In genomic region chr11:60293683-60294629, GRCm38 (mm10) we compare ENCODE assay signal across 10 mouse cellular contexts. TPM values are rescaled to one million over a fixed set of nuclear protein-coding genes. Genes with fewer than 3 reads are reported as not detected.
DNase-seq lines count a peak whose midpoint lies in the region; ATAC-seq and TF ChIP-seq lines count a peak whose summit lies in the region.
"Had no signal": no experiment of that assay in that cellular context is flagged by ENCODE, and none has a peak within 500 bp of the region (broad histone marks: within the 10 kb centered on the region; RNA-seq: fewer than 3 reads in every experiment).

No protein-coding gene starts in this region.

- no peak for TF ChIP-seq POLR2A in cortical plate, adult 2 months (IDR thresholded peaks at IDR 0.05; ENCODE audit: extremely low read depth, insufficient read depth, low read length)

- H3K9ac ChIP-seq in kidney, embryonic 14.5 days (ENCODE audit: low read depth, low read length), result no peak overlapping the region
- no peak overlapping the region for H3K9ac ChIP-seq in hindbrain, embryonic 16.5 days (ENCODE audit: low read depth, low read length)
- H3K9ac ChIP-seq in midbrain, embryonic 15.5 days, result no peak overlapping the region

- H3K36me3 ChIP-seq in kidney, embryonic 14.5 days (ENCODE audit: control insufficient read depth, insufficient read depth, low read length), result no peaks in the 10 kb centered on the region
- no peaks in the 10 kb centered on the region for H3K36me3 ChIP-seq in hindbrain, embryonic 16.5 days (ENCODE audit: control insufficient read depth, insufficient read depth, low read length)
- no peaks in the 10 kb centered on the region for H3K36me3 ChIP-seq in midbrain, embryonic 15.5 days (replicated peaks)

- TF ChIP-seq CTCF in cortical plate, adult 2 months (IDR thresholded peaks at IDR 0.05; ENCODE audit: extremely low read depth, insufficient read depth, low read length), result no peak

- 65% methylated on average over 6 of the region's 6 CpGs for WGBS in kidney, embryonic 14.5 days
- WGBS in hindbrain, embryonic 16.5 days, result 58% methylated on average over 6 of the region's 6 CpGs
- 62% methylated on average over 6 of the region's 6 CpGs for WGBS in midbrain, embryonic 15.5 days

- H3K9me3 ChIP-seq in kidney, embryonic 14.5 days (ENCODE audit: control insufficient read depth, low read length), result no peaks in the 10 kb centered on the region
- no peaks in the 10 kb centered on the region for H3K9me3 ChIP-seq in hindbrain, embryonic 16.5 days (ENCODE audit: control insufficient read depth, low read length)
- H3K9me3 ChIP-seq in midbrain, embryonic 15.5 days, result no peaks in the 10 kb centered on the region
- H3K9me3 ChIP-seq: G1E had no signal

- H3K27ac ChIP-seq in kidney, embryonic 14.5 days (ENCODE audit: low read depth, low read length), result 0 out of 2 replicates have a peak overlapping the region, but pooled peaks have one; percentile 42
- H3K27ac ChIP-seq in cortical plate, adult 2 months (ENCODE audit: insufficient read depth, low read length), result peak overlapping the region; percentile 47
- peak overlapping the region; percentile 59; the same call in 1 of the 2 replicates for H3K27ac ChIP-seq in hindbrain, embryonic 16.5 days (ENCODE audit: low read depth, low read length)
- H3K27ac ChIP-seq in midbrain, embryonic 15.5 days, result peak overlapping the region; percentile 73
- H3K27ac ChIP-seq: macrophage had no signal

- no peak overlapping the region for H3K4me2 ChIP-seq in kidney, embryonic 14.5 days (replicated peaks; ENCODE audit: low read depth, low read length)
- H3K4me2 ChIP-seq in hindbrain, embryonic 16.5 days (ENCODE audit: low read length), result no peak overlapping the region
- H3K4me2 ChIP-seq in midbrain, embryonic 15.5 days, result no peak overlapping the region

- peaks cover 30% of the 10 kb centered on the region; the same call in 1 of the 2 replicates for H3K4me1 ChIP-seq in kidney, embryonic 14.5 days (ENCODE audit: control insufficient read depth, insufficient read depth, low read length)
- H3K4me1 ChIP-seq in cortical plate, adult 2 months (ENCODE audit: control insufficient read depth, insufficient read depth, low read length), result peaks cover 28% of the 10 kb centered on the region
- H3K4me1 ChIP-seq in hindbrain, embryonic 16.5 days (ENCODE audit: control insufficient read depth, insufficient read depth, low read depth, low read length), result peaks cover 37% of the 10 kb centered on the region
- peaks cover 58% of the 10 kb centered on the region for H3K4me1 ChIP-seq in midbrain, embryonic 15.5 days

- no peak for ATAC-seq in kidney, embryonic 14.5 days (ENCODE audit: low FRiP score, low TSS enrichment)
- ATAC-seq in hindbrain, embryonic 16.5 days, result peak; percentile 70; the same call in 1 of the 2 replicates
- ATAC-seq in midbrain, embryonic 15.5 days (replicated peaks), result 0 out of 2 replicates have a peak, but pooled peaks have one; percentile 44

- no peaks in the 10 kb centered on the region for H3K27me3 ChIP-seq in kidney, embryonic 14.5 days (ENCODE audit: control insufficient read depth, insufficient read depth, low read length)
- no peaks in the 10 kb centered on the region for H3K27me3 ChIP-seq in hindbrain, embryonic 16.5 days (replicated peaks; ENCODE audit: control insufficient read depth, insufficient read depth, low read length)
- H3K27me3 ChIP-seq in midbrain, embryonic 15.5 days (replicated peaks), result no peaks in the 10 kb centered on the region

- H3K4me3 ChIP-seq in kidney, embryonic 14.5 days (ENCODE audit: low read length), result no peak overlapping the region
- H3K4me3 ChIP-seq in cortical plate, adult 2 months (ENCODE audit: insufficient read depth, low read length), result no peak overlapping the region
- H3K4me3 ChIP-seq in hindbrain, embryonic 16.5 days (ENCODE audit: low read length), result no peak overlapping the region
- H3K4me3 ChIP-seq in midbrain, embryonic 15.5 days, result no peak overlapping the region

- DNase-seq in kidney, postnatal 10 days, result no peak
- DNase-seq in cerebellum, postnatal 14 days, result no peak
- no peak for DNase-seq in adrenal gland, postnatal 36 days
- no peak for DNase-seq in cerebellum, adult 9-11 months

RNA-seq across cellular contexts. Expression of gene Tom1l2, which starts 58.7 kb away (rescaled TPM):
- polyA plus RNA-seq in kidney, embryonic 14.5 days (2014; fragmentation: Nextera tagmentation; extraction: Ambion mirVana), result 11.3 and 19.3 TPM in 2 replicates
- polyA plus RNA-seq in cortical plate, adult 2 months (2012; rRNA removed), result 204 and 213 TPM in 2 replicates
- 69.2 and 79.3 TPM in 2 replicates for polyA plus RNA-seq in hindbrain, embryonic 16.5 days (2015; fragmentation: Nextera tagmentation; extraction: Ambion mirVana)
- polyA plus RNA-seq in midbrain, embryonic 15.5 days (2015; fragmentation: Nextera tagmentation; extraction: Ambion mirVana), result 72.6 and 73.3 TPM in 2 replicates
- 10 to 100 TPM; 69.7 to 87.6 TPM for total RNA-seq in adrenal gland, postnatal 36 days (2021)

RNA-seq across cellular contexts. Expression of gene Drc3, which starts 59.2 kb away (rescaled TPM):
- 1.3 and 1.5 TPM in 2 replicates for polyA plus RNA-seq in kidney, embryonic 14.5 days (2014; fragmentation: Nextera tagmentation; extraction: Ambion mirVana)
- polyA plus RNA-seq in cortical plate, adult 2 months (2012; rRNA removed), result 14.2 and 17.3 TPM in 2 replicates
- 6.0 and 7.8 TPM in 2 replicates for polyA plus RNA-seq in hindbrain, embryonic 16.5 days (2015; fragmentation: Nextera tagmentation; extraction: Ambion mirVana)
- polyA plus RNA-seq in midbrain, embryonic 15.5 days (2015; fragmentation: Nextera tagmentation; extraction: Ambion mirVana), result 6.1 and 6.3 TPM in 2 replicates
- 1 to 10 TPM; 1.5 to 1.8 TPM for total RNA-seq in adrenal gland, postnatal 36 days (2021)
- polyA plus RNA-seq: macrophage had no signal
